Mouse (Mus musculus) midbrain, embryonic 14.5 days (tissue): ENCODE measurements around the gene Aldh3a1. TPM values are rescaled to one million over a fixed set of nuclear protein-coding genes. Genes with fewer than 3 reads are reported as not detected.

ENCODE experiments used
- ATAC-seq: fragments of 200-750 bp; cut with Nextera tagmentation; 2 replicates; pipeline ENCODE4 v1.8.0; 2017; ENCODE audit warnings: moderate number of reproducible peaks, moderate library complexity; ENCODE audit not compliant: low FRiP score, low TSS enrichment
- DNase-seq: peaks from one replicate; pipeline ENCODE4 v3.0.0-alpha.2; 2015
- H3K27ac ChIP-seq: fragments of 300-500 bp; sonication (generic); replicated peaks from 2 replicates; pipeline ENCODE4 v1.5.1; 2014; ENCODE audit warnings: mild to moderate bottlenecking, low read depth, low read length, moderate library complexity
- H3K27me3 ChIP-seq: fragments of 300-500 bp; sonication (generic); 2 replicates; pipeline ENCODE4 v1.6.1; 2014; ENCODE audit warnings: low read length, control low read depth, mixed read lengths; ENCODE audit not compliant: control insufficient read depth, insufficient read depth
- H3K36me3 ChIP-seq: fragments of 300-500 bp; sonication (generic); 2 replicates; pipeline ENCODE4 v1.6.1; 2014; ENCODE audit warnings: low read length, control low read depth; ENCODE audit not compliant: control insufficient read depth, insufficient read depth
- H3K4me1 ChIP-seq: fragments of 300-500 bp; sonication (generic); 2 replicates; pipeline ENCODE4 v1.6.1; 2014; ENCODE audit warnings: mild to moderate bottlenecking, antibody characterized with exemption, low read length, control low read depth; ENCODE audit not compliant: control insufficient read depth, insufficient read depth
- H3K4me2 ChIP-seq: fragments of 300-500 bp; sonication (generic); 2 replicates; pipeline ENCODE4 v1.6.1; 2014; ENCODE audit warnings: mild to moderate bottlenecking, low read length, moderate library complexity
- H3K4me3 ChIP-seq: fragments of 300-500 bp; sonication (generic); replicated peaks from 2 replicates; pipeline ENCODE4 v1.5.1; 2014; ENCODE audit warnings: low read depth, low read length
- H3K9ac ChIP-seq: fragments of 300-500 bp; sonication (generic); replicated peaks from 2 replicates; pipeline ENCODE4 v1.6.1; 2014; ENCODE audit warnings: mild to moderate bottlenecking, low read length, moderate library complexity
- H3K9me3 ChIP-seq: fragments of 300-500 bp; sonication (generic); 2 replicates; pipeline ENCODE4 v1.6.1; 2016; ENCODE audit warnings: low read length, control low read depth, mixed read lengths; ENCODE audit not compliant: control insufficient read depth
- WGBS: fragments of 180-500 bp; shearing (Covaris S2); extraction: QIAGEN DNeasy Blood & Tissue Kit; methylation state at CpG from one replicate; pipeline ENCODE4 v1.1.7; 2014; 5-methylcytosine and 5-hydroxymethylcytosine counted together
- polyA plus RNA-seq: library from polyadenylated mRNA; unstranded; fragments of >200 nt; fragmentation: Nextera tagmentation; extraction: Ambion mirVana; gene quantifications from 2 replicates; pipeline ENCODE4 v1.2.1, GENCODE M21; 2014

Aldh3a1 gene
- polyA plus RNA-seq, 1 experiment from 2014 or later: 0.12 TPM

GRCm38 (mm10) chr11:61202810-61203209 lies 4.5 kb upstream of the Aldh3a1 start:
- H3K9me3 ChIP-seq: no peaks in the 10 kb centered on the region
- 71% methylated on average over 2 of the region's 2 CpGs for WGBS
- no peaks in the 10 kb centered on the region for H3K4me1 ChIP-seq
- no peaks in the 10 kb centered on the region for H3K27me3 ChIP-seq
- ATAC-seq (no peak), DNase-seq (no peak)
- H3K9ac ChIP-seq: no peak overlapping the region
- no peaks in the 10 kb centered on the region for H3K36me3 ChIP-seq
- no peak overlapping the region for H3K27ac ChIP-seq
- H3K4me2 ChIP-seq: no peak overlapping the region
- H3K4me3 ChIP-seq: no peak overlapping the region

DNA sequence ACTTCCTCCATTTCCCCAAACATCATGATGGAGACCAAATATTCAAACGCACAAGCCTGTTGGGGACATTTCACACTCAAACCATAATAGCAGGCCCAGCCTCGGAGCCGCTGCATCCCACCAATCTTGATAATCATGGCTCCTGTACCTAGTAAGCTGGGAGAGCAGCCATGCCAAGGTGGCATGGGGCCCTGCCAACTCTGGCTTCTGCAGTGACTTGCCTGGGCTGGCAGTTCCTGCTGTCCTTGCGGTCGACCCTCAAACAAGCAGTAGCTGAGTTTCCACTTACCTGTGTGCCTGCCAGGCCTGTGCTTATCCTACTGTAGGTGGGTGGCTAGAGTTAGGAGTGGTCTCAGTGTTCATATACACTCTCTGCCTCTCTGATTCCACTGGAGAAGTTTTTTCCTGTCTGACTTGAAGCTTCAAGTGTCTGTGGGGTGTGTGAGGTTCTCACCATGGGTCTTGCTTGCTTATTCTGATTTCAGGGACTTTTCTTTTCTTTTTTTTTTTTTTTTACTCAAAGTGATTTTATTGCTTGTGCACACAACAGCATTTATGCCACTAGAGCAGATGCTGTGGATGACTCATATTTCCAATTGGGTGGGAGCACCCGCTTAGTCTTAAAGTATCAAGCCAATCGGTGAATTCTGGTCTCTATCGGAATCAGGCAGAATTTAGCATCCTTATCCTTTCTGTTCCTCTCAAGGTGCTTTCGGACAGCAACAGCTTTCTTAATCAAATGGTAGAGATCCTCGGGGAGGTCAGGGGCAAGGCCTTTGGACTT lies 2.0 kb upstream of the Aldh3a1 start:
- H3K9ac ChIP-seq: no peak overlapping the region
- H3K36me3 ChIP-seq: no peaks in the 10 kb centered on the region
- H3K4me3 ChIP-seq: no peak overlapping the region
- ATAC-seq: no peak
- H3K27ac ChIP-seq: no peak overlapping the region
- 97% methylated on average over 9 of the region's 10 CpGs for WGBS
- no peaks in the 10 kb centered on the region for H3K9me3 ChIP-seq
- DNase-seq: no peak
- H3K27me3 ChIP-seq: no peaks in the 10 kb centered on the region
- no peak overlapping the region for H3K4me2 ChIP-seq
- H3K4me1 ChIP-seq: no peaks in the 10 kb centered on the region

DNA sequence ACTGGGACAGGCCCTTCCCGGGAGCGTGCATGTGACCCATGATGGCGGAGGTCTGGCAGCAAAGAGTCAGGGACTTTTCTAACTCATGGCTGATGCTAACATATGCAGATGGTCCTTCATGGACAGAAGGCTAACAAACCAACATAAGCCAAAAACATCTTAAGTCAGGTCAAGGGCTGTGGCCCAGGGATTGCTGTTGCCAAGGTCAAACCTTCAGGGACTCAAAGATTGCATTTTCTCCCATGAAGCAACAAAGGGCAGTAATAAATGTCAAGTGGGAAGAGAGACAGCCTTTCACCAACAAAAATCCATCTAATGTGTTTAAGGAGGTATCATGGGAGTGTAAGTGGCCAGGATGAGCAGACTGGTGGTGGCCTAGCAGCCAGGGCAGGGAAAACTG lies 1.2 kb upstream of the Aldh3a1 start:
- Histone ChIP-seq H3K4me3 (no peak overlapping the region), H3K9ac (no peak overlapping the region), H3K27ac (no peak overlapping the region), H3K36me3 (no peaks in the 10 kb centered on the region), H3K4me1 (no peaks in the 10 kb centered on the region), H3K27me3 (no peaks in the 10 kb centered on the region), H3K9me3 (no peaks in the 10 kb centered on the region), H3K4me2 (no peak overlapping the region)
- ATAC-seq (no peak), DNase-seq (no peak)
- WGBS: 94% methylated on average over 3 of the region's 3 CpGs

GRCm38 (mm10) chr11:61208316-61208715 lies 979 bp downstream of the Aldh3a1 start:
- Histone ChIP-seq H3K4me3 (no peak overlapping the region), H3K27ac (no peak overlapping the region), H3K36me3 (no peaks in the 10 kb centered on the region), H3K4me1 (no peaks in the 10 kb centered on the region), H3K4me2 (no peak overlapping the region), H3K9ac (no peak overlapping the region), H3K27me3 (no peaks in the 10 kb centered on the region), H3K9me3 (no peaks in the 10 kb centered on the region)
- 77% methylated on average over 10 of the region's 10 CpGs for WGBS
- ATAC-seq (no peak), DNase-seq (no peak)

- Histone ChIP-seq H3K9me3 (no peaks in the 10 kb centered on the region), H3K36me3 (no peaks in the 10 kb centered on the region), H3K9ac (no peak overlapping the region), H3K4me1 (no peaks in the 10 kb centered on the region), H3K27ac (no peak overlapping the region), H3K4me3 (no peak overlapping the region), H3K27me3 (no peaks in the 10 kb centered on the region), H3K4me2 (no peak overlapping the region)
- ATAC-seq (no peak), DNase-seq (no peak)
- 41% methylated on average over 20 of the region's 20 CpGs for WGBS
Observed at GRCm38 (mm10) chr11:61212102-61212501, 4.8 kb downstream of the Aldh3a1 start.

DNA sequence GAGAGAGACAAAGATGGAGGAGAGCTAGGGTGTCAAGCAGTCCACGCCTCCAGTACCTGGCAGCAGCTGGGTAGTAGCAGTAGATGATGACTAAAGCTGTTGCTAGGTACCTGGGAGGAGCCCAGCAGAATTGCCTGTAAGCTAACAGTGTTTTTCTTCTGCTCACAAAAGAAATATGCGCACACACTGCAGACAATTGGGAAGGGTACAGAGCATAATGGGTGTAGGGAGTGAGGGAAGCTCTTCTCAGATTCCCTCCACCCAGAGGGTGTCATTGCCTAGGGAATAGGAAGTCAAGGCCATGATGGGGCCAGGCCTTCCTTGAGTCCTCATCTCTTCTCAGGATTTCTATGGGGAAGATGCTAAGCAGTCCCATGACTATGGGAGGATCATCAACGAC lies 8.6 kb downstream of the Aldh3a1 start:
- Histone ChIP-seq H3K4me2 (no peak overlapping the region), H3K36me3 (no peaks in the 10 kb centered on the region), H3K4me1 (no peaks in the 10 kb centered on the region), H3K4me3 (no peak overlapping the region), H3K9ac (no peak overlapping the region), H3K27me3 (no peaks in the 10 kb centered on the region), H3K27ac (no peak overlapping the region), H3K9me3 (no peaks in the 10 kb centered on the region)
- DNase-seq: no peak
- no peak for ATAC-seq
- WGBS: 82% methylated on average over 3 of the region's 3 CpGs

DNA sequence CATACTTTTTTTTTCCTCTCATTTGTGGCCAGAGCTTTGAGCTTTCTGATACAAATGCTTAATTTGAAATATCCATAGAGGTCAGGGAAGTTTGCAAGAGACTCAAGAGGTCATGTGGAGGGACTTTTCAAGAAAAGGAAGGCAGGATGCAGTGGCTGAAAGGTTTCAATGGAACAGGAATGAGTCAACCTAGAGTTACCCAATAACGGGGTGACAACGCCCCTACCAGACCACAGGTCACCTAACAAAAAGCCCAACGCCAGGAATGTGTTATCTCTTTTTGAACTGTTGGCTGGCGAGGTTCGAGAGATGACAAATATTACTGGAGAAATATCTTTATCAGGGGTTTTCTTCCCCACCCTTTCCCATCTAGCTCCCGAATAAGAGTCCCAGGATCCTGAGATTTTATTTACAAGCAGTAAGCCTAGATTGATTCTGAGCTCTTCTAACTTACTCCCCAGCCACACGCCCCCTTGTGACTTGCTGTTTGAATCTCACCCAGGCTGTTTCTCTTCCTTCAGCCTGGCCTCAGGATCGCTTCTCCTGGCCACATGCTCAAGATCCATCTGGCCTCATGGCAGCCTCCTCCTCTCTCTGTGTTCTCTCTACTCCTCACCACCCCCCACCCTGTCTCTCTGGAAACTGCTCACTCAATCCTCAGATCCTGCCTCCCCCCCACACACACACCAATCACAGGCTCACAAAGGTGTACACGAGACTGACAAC lies 13.0 kb downstream of the Aldh3a1 start:
- Histone ChIP-seq H3K9me3 (no peaks in the 10 kb centered on the region), H3K4me3 (no peak overlapping the region), H3K27ac (no peak overlapping the region), H3K36me3 (no peaks in the 10 kb centered on the region), H3K9ac (no peak overlapping the region), H3K27me3 (no peaks in the 10 kb centered on the region), H3K4me2 (no peak overlapping the region), H3K4me1 (no peaks in the 10 kb centered on the region)
- no peak for DNase-seq
- no peak for ATAC-seq
- 73% methylated on average over 9 of the region's 9 CpGs for WGBS

GRCm38 (mm10) chr11:61222007-61222406 lies 14.7 kb downstream of the Aldh3a1 start:
- DNase-seq (no peak), ATAC-seq (no peak)
- no peak overlapping the region for H3K4me2 ChIP-seq
- no peak overlapping the region for H3K4me3 ChIP-seq
- no peaks in the 10 kb centered on the region for H3K36me3 ChIP-seq
- no peaks in the 10 kb centered on the region for H3K4me1 ChIP-seq
- 91% methylated on average over 1 of the region's 1 CpGs for WGBS
- no peaks in the 10 kb centered on the region for H3K9me3 ChIP-seq
- H3K27ac ChIP-seq: no peak overlapping the region
- H3K27me3 ChIP-seq: no peaks in the 10 kb centered on the region
- H3K9ac ChIP-seq: no peak overlapping the region
